Mouse (Mus musculus) retina, postnatal 7 days (tissue): Measurements from ENCODE around the gene Fkrp.

ENCODE experiments used
- DNase-seq: peaks from one replicate; pipeline ENCODE4 v3.0.0-alpha.2; 2012; ENCODE audit warnings: low read depth, low spot score

Fkrp gene

GRCm38 (mm10) chr7:16837916-16838803 is 21.6 kb upstream of the Fkrp start:
- no peak for DNase-seq

GRCm38 (mm10) chr7:16830449-16830848 is 13.9 kb upstream of the Fkrp start:
- DNase-seq = no peak

DNA sequence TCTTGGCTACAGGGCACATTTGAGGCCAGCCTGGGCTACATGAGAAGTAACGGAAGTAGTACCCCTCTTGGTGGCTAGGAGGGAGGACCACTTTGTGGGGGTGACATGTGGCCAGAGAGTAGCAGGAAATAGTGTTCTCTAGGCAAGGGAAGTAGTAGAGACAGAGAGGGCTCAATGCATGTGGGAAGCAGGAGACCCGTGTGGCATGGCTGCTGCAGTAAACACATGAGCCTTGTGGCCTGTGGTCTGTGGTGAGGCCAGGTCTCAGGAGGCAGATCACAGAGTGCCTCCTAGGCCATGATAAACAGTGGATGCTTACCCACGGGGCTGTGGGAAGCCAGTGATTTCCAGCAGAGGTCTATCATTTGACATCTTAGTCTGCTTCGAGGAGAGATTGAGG is 10.7 kb upstream of the Fkrp start:
- no peak for DNase-seq

GRCm38 (mm10) chr7:16826571-16826970 is 10.0 kb upstream of the Fkrp start:
- no peak for DNase-seq

DNA sequence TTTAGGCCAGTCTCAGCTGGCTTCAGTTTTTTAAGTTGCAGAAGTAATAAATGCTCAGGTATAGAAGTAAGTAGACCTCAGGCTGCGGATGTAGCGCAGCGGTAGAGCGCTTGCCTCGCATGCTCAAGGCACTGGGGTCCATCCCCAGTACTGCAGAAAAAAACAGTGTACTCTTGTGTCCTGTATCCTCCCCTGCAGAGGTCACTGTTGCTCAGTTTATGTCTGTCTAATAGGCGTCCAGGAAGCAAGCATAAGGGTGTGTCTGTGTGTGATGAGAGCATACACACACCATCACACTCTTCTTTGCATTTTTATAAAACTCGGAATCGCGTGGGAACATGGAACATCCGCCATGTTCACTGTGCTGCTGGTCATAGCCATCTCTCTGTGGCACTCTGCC is 9.3 kb upstream of the Fkrp start:
- DNase-seq = no peak

DNA sequence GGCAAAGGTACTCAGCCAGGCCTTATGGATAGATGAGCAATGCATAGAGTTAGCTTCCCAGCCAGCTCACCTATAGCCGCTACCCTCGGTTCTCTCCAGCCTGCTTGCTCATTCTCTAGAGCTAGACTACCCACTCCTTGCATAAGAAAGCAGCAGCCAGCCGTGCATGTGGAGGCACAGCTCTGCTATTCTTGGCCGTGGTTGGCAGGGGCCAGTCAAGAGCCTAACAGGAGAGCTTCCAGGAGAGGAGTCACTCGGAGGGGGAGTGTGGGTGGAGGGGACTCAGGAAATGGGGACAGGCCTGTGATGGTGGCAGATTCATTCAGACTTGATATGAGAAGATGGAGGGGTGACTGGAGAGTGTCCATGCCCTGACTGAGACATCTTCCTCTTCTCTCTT is 7.2 kb upstream of the Fkrp start:
- DNase-seq = no peak

DNA sequence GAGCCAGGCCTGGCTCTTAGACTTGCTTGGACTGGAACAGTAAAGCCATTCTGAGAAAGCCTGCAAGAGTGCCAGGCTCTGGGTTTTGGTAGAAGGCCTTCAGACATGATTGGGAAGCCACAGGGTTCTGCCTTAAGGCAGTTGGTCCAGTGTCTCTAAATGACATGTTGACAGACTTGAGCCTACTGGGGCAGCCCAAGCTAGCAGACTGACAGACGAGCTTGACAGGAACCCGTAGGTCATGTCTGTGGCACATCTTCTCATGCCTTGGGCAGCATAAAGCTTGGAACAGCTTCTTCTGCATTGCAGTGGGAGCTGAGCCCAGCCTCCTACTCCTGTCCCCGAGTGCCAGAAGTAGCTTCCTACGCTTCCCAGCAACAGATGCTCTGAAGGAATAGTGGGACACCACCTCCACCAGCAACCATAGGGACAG is 5.2 kb upstream of the Fkrp start:
- DNase-seq = no peak

- DNase-seq = no peak
Measured at GRCm38 (mm10) chr7:16821091-16821490, 4.6 kb upstream of the Fkrp start.

DNA sequence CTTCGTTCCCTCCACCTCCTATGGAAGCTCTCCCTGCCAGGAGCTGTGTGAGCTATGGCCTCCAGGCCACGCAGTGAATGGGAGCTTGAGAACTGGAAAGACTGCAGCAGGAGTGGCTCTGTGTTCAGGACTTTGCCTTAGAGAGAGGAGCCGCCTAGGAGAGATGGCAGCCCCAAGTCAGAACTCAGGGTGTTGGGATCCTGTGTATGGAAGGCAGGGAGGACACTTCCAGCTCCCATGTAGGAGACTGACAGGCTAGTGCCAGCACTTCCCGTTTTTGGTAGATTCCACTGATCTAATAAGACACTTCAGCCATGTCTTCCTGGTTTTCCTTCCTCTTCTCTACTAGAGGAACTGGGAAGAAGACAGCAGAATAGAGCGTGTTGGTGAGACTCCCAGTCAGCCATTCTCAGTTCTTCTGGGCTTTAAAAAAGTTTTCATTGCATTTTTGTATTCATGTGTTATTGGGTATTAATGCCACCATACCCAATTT is 3.8 kb upstream of the Fkrp start:
- no peak for DNase-seq

DNA sequence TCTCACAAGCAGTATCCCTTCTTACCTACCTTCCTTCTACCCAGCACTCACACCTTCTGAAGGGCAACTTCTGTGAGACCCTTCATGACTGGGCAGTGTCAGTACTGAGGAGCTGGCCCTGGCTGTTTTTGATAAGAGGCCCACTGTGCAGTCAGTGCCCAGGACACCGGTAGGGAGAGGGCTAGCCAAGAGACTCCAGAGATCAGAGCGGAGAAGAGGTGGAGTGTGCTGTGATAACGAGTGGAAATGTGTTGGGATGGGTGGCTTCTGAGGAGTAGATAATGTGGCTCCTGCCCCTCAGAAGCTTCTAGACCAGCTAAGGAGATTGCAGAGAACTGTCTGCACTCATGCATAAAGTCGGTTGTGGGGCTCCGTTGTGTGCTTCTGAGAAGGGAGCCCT is 3.3 kb upstream of the Fkrp start:
- no peak for DNase-seq

- no peak for DNase-seq
Measured at GRCm38 (mm10) chr7:16817693-16818092, 1.2 kb upstream of the Fkrp start.

GRCm38 (mm10) chr7:16816078-16816474 is 456 bp downstream of the Fkrp start:
- peak; percentile 74 for DNase-seq

DNA sequence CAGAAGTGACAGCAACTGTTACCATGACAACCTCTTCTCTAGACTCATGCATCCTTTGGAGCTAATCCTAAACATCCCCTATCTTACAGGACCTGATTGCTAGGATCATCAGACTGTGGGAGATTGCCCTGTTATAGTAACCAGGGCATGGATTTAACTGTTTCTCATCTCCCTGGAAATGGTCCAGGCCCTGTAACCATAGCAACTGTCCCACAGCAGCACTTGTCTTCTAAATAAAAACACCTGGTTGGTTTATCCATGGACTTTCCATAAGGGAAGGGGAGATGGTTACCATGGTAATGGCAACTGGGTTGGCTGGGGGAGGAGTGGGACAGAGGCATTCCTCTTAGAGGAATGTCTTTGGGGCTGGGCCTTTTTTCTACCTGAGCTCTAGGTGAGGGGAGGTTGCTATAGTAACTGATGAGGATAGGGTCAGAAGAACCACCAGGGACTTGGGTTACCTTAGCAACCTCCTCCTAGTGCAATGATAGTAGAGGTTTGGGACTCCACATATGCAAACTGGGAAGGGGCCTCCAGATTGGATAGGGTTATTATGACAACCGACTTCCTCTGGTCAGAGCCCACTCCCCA is 1.1 kb downstream of the Fkrp start, which contains the start of gene Strn4:
Strn4 (plus strand) TSS at position 539 of the 591 bp plus-strand sequence.
- DNase-seq = peak; percentile 49

DNA sequence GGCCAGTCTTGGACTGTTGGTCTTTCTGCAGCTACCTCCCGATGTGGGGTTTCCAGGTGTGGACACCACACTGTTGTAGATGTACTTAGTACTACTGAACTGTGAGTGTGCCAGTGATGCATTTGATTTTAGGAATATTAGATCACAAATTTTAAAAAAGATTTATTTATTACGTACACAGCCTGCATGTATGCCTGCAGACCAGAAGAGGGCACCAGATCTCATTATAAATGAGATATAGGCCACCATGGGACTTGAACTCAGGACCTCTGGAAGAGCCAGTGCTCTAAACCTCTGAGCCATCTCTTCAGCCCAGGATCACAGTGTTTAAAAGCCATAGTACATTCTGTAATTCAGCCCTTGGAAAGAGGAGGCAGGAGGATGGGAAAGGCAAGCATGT is 4.0 kb downstream of the Fkrp start:
- DNase-seq = no peak

DNA sequence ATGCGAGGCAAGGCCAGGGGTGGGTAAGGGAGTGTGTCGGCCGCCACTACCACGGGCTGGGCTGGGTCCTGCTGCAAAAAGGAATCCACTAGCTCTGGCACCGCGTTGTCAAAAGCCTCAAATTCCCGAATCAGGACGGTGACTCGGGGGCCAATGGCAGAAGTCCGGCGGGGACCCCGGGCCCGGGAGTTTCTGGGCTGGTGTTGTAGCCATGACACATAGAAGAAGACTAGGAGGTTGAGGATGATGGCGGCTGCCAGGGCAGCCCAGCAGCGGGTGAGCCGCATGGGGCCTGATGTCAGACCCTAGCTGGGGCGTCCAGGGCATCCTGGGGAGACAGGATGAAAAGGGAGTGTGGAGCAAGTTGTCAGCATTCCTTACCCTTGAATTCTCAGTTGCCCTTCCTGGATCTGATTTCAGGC is 4.9 kb downstream of the Fkrp start:
- no peak for DNase-seq

- DNase-seq = peak; percentile 33
Measured at GRCm38 (mm10) chr7:16810920-16811648, 5.4 kb downstream of the Fkrp start.

DNA sequence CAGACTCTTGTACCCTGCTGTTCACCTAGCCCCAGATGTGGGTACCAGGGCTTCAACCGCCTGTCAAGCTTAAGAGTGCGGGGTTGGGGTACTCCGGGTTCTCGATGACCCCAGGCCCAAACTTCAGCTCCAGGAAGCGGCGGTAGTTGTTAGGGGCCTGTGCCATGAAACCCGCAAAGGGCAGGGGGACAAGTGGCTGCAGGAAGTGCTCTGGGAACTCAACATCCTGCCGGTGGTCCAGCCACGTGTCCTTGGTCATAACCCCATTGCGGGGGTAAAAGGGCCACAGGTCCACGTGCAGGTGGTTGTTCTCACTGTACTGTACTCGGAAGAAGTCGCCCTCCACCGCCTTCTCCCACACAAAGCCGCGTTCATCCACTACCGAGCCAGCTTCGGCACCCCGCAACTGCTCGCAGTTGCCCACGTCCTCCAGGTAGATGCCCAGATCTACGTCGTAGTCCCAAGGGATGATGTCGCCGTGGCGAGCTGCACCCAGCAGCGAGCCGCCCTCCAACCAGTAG is 6.1 kb downstream of the Fkrp start:
- DNase-seq = no peak

DNA sequence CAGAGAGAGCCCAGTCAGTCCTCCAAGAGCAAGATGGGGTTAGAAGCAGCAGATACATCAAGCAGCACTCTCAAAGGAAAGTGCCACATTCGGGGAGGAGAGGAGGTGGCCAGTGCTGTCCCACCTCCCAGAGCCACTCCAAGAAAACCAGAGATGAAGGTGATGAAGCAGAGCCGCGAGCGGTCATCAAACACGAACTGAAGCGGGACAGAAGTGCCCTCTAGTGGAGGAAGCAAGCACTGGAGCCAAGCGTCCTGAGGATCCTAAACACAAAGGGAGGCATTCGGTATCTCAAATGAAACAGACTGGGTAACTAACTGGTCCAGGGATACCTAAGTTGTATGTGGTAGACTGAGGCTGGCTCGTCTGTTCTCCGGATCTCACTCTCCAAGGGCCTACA is 6.8 kb downstream of the Fkrp start:
- DNase-seq = peak; percentile 50

DNA sequence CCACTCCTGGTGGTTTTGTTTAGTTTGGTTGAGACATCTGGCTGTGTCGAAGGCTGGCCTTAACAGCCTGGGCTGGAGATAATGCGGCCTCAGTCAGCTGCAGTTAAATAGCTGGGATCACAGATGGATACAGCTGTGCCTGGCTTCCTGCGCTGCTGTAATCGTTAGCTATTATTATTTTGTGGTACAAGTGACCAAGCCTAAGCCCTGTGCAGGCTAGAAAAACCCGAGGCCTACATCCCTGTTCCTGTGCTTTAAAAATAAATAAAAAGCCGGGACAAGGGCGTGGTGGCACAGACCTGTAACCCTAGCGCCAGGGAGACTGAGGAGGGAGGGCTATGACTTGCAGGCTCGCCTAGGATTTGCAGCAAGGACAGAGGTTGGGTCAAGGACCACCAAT is 7.9 kb downstream of the Fkrp start:
- DNase-seq = no peak

DNA sequence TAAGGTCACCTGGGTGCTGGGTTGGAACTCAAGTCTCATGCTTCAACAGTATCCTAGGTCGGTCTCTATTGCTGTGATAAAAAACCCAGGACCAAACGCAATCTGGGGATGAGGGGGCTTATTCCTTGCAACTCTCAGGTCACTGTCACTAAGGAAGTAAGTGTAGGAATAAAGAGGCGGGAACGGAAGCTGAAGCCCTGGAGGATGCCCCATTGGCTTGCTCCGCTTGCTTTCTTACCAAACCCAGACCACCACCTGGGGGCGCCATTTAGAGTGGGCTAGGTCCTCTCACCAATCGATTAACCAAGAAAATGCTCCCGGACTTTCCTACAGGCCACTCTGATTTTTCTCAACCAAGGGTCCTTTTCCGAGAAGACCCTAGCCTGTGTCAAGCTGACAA is 8.6 kb downstream of the Fkrp start:
- DNase-seq = no peak

DNA sequence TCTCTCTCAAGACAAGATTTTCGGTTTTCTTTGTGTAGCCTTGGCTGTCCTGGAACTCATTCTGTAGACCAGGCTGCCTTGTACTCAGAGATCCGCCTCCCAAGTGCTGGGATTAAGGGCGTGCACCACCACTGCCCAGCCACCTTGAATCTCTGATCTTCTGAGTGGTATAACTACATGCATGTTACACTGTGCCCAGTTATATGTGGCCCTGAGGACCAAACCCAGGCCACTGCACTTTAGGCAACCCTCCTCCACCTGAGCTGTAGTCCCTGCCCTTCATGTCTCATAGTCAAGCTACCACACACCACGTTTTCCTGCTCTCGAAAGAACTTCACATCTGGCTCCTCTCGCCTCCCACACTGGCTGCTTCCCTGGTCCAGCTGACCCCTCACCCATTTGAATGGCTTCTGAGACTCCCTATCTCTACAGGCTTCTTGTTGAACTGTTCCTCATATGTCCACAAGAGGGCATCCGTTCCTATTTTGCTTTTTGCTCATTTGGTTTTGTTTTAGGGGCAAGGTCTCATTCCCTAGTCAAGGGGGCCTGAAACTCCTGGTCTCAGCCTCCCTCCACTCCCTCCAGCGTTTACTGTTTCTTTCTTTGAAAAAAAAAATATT is 12.0 kb downstream of the Fkrp start:
- no peak for DNase-seq

- DNase-seq = no peak
Measured at GRCm38 (mm10) chr7:16794886-16795285, 21.6 kb downstream of the Fkrp start.
